ENCODE assay signal across 8 mouse cellular contexts in the genomic region with DNA sequence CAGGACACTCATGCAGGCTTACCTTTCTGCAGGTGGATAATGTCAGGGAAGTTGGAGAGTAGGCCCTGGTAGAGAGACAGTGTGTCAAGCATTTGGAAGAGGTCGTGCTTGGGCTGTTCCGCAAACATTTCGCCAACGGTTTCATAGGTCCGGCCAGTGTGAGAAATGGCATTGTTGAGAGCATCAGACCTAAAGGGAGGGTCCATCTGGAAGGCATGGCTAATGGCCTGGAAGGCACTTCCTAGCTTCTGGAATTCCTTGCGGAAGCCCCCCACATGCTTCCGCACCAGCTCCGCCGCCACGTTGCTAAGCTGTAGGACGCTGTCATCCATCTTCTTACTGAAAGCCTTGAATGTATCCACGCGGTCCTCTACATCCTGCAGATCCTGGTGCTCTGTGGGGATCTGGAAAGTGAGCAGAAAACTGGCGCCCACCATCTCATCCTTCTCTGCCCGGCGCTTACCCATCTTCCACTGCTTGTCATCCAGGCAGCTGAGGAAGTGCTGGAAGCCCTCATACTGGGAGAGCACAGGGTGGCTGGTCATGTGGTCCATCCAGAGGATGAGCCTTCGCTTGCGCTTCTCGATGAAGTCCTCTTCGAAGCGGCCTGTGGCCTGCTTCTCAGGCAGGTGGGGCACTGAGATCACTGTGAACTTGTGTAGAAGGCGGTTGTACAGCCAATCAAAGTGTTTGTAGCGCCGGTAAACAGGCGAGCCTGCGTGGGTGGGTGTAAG. TPM values are rescaled to one million over a fixed set of nuclear protein-coding genes. Genes with fewer than 3 reads are reported as not detected.
DNase-seq lines count a peak whose midpoint lies in the region; ATAC-seq and TF ChIP-seq lines count a peak whose summit lies in the region.

No protein-coding gene starts in this region.

- H3K27ac ChIP-seq in layer of hippocampus, adult 2 months = peak overlapping the region; percentile 90
- H3K27ac ChIP-seq in forebrain, embryonic 12.5 days = no peak overlapping the region
- H3K27ac ChIP-seq in limb, embryonic 11.5 days (replicated peaks; ENCODE audit: low read depth, low read length) = no peak overlapping the region
- 0 out of 2 replicates have a peak overlapping the region, but pooled peaks have one; percentile 6 for H3K27ac ChIP-seq in small intestine, adult 2 months (ENCODE audit: insufficient read depth, low read depth, low read length)

- peak overlapping the region; percentile 43 for H3K4me3 ChIP-seq in layer of hippocampus, adult 2 months
- H3K4me3 ChIP-seq in forebrain, embryonic 12.5 days (replicated peaks) = peak overlapping the region; percentile 17; the same call in 1 of the 2 replicates
- 0 out of 2 replicates have a peak overlapping the region, but pooled peaks have one; percentile 15 for H3K4me3 ChIP-seq in limb, embryonic 11.5 days (ENCODE audit: low read depth, low read length)
- peak overlapping the region; percentile 45 for H3K4me3 ChIP-seq in small intestine, adult 2 months (ENCODE audit: low read depth, low read length)

- peak overlapping the region; percentile 43 for H3K4me2 ChIP-seq in forebrain, embryonic 12.5 days
- peak overlapping the region; percentile 58 for H3K4me2 ChIP-seq in limb, embryonic 11.5 days (ENCODE audit: low read depth, severe bottlenecking)

- no peak for TF ChIP-seq POLR2A in small intestine, adult 2 months (IDR thresholded peaks at IDR 0.05; ENCODE audit: low read depth, low read length)

- H3K27me3 ChIP-seq in forebrain, embryonic 12.5 days = peaks cover 11% of the 10 kb centered on the region; the same call in 1 of the 2 replicates
- H3K27me3 ChIP-seq in limb, embryonic 11.5 days (ENCODE audit: control insufficient read depth, insufficient read depth, low read length) = no peaks in the 10 kb centered on the region
- no peaks in the 10 kb centered on the region for H3K27me3 ChIP-seq in small intestine, adult 2 months (ENCODE audit: control insufficient read depth, insufficient read depth, low read length)

- no peak for TF ChIP-seq CTCF in layer of hippocampus, adult 2 months (conservative IDR thresholded peaks at IDR 0.05)
- TF ChIP-seq CTCF in small intestine, adult 2 months (IDR thresholded peaks at IDR 0.05; ENCODE audit: extremely low read depth, insufficient read length, insufficient replicate concordance, low read depth, low read length) = no peak

- H3K9me3 ChIP-seq in forebrain, embryonic 12.5 days = 0 out of 2 replicates have a peak, but pooled peaks cover 6% of the 10 kb centered on the region
- no peaks in the 10 kb centered on the region for H3K9me3 ChIP-seq in limb, embryonic 11.5 days (ENCODE audit: control insufficient read depth, low read length)

- H3K9ac ChIP-seq in forebrain, embryonic 12.5 days = no peak overlapping the region
- H3K9ac ChIP-seq in limb, embryonic 11.5 days (ENCODE audit: low read length) = no peak overlapping the region

- H3K36me3 ChIP-seq in forebrain, embryonic 12.5 days (replicated peaks) = peaks cover 13% of the 10 kb centered on the region
- peaks cover 4% of the 10 kb centered on the region; the same call in 1 of the 2 replicates for H3K36me3 ChIP-seq in limb, embryonic 11.5 days (ENCODE audit: control insufficient read depth, insufficient read depth, low read length)
- no peaks in the 10 kb centered on the region; the same call in 1 of the 2 replicates for H3K36me3 ChIP-seq in small intestine, adult 2 months (ENCODE audit: control insufficient read depth, insufficient read depth, low read length)

- peaks cover 51% of the 10 kb centered on the region for H3K4me1 ChIP-seq in forebrain, embryonic 12.5 days
- H3K4me1 ChIP-seq in limb, embryonic 11.5 days (ENCODE audit: control insufficient read depth, insufficient read depth, low read length) = peaks cover 30% of the 10 kb centered on the region
- H3K4me1 ChIP-seq in small intestine, adult 2 months (ENCODE audit: control insufficient read depth, insufficient read depth, insufficient read length, low read length) = peaks cover 11% of the 10 kb centered on the region

- no peak for DNase-seq in layer of hippocampus, adult 2 months (ENCODE audit: low spot score in 2 of 2)
- DNase-seq in layer of hippocampus, postnatal 14 days (ENCODE audit: low spot score in 2 of 2) = no peak
- no peak for DNase-seq in limb, embryonic 11.5 days (ENCODE audit: low spot score)
- no peak for DNase-seq in T-cell, adult 2 months (ENCODE audit: low spot score)
- DNase-seq in urinary bladder, postnatal 36 days (ENCODE audit: low spot score in 2 of 2) = no peak

- no peak for ATAC-seq in forebrain, embryonic 12.5 days (ENCODE audit: low FRiP score)
- no peak for ATAC-seq in limb, embryonic 11.5 days (ENCODE audit: insufficient number of reproducible peaks, low FRiP score, low TSS enrichment, low read depth)
- ATAC-seq in megakaryocyte progenitor cell, adult 5-6 weeks (replicated peaks; ENCODE audit: poor library complexity) = no peak

- WGBS in forebrain, embryonic 12.5 days = 93% methylated on average over 26 of the region's 26 CpGs
- 91% methylated on average over 26 of the region's 26 CpGs for WGBS in limb, embryonic 11.5 days
- 85% methylated on average over 26 of the region's 26 CpGs for WGBS in small intestine, adult 2 months

RNA-seq across cellular contexts. Expression of gene Snx33, which starts 2.7 kb away (rescaled TPM):
- total RNA-seq in layer of hippocampus, adult 2 months (2021) = 1 to 10 TPM; 7.2 to 8.9 TPM
- total RNA-seq in layer of hippocampus, postnatal 14 days (2021) = 1 to 10 TPM; 6.3 to 7.0 TPM
- polyA plus RNA-seq in forebrain, embryonic 12.5 days (2016; fragmentation: Nextera tagmentation; extraction: Ambion mirVana) = 6.0 and 6.2 TPM in 2 replicates
- polyA plus RNA-seq in limb, embryonic 11.5 days (2014; fragmentation: Nextera tagmentation; extraction: Ambion mirVana) = 7.8 and 10.1 TPM in 2 replicates
- 2.7 and 3.8 TPM in 2 replicates for polyA plus RNA-seq in small intestine, adult 2 months (2012; rRNA removed)
- total RNA-seq in megakaryocyte progenitor cell, adult 5-6 weeks (2015) = 3.3 TPM in 2 replicates
- total RNA-seq in megakaryocyte progenitor cell, adult 5-6 weeks (2017) = 2.8 TPM in 2 replicates

RNA-seq across cellular contexts. Expression of gene Imp3, which starts 11.8 kb away (rescaled TPM):
- total RNA-seq in layer of hippocampus, adult 2 months (2021) = 10 to 100 TPM; 54.9 to 56.8 TPM
- 10 to 100 TPM; 52.4 to 53.2 TPM for total RNA-seq in layer of hippocampus, postnatal 14 days (2021)
- 69.6 and 71.4 TPM in 2 replicates for polyA plus RNA-seq in forebrain, embryonic 12.5 days (2016; fragmentation: Nextera tagmentation; extraction: Ambion mirVana)
- polyA plus RNA-seq in limb, embryonic 11.5 days (2014; fragmentation: Nextera tagmentation; extraction: Ambion mirVana) = 70.9 and 73.6 TPM in 2 replicates
- 144 and 233 TPM in 2 replicates for polyA plus RNA-seq in small intestine, adult 2 months (2012; rRNA removed)
- total RNA-seq in megakaryocyte progenitor cell, adult 5-6 weeks (2015) = 138 and 147 TPM in 2 replicates
- total RNA-seq in megakaryocyte progenitor cell, adult 5-6 weeks (2017) = 68.5 and 77.3 TPM in 2 replicates

RNA-seq across cellular contexts. Expression of gene Snupn, which starts 25.2 kb away (rescaled TPM):
- total RNA-seq in layer of hippocampus, adult 2 months (2021) = 10 to 100 TPM; 15.2 to 19.1 TPM
- total RNA-seq in layer of hippocampus, postnatal 14 days (2021) = 10 to 100 TPM; 16.7 to 18.1 TPM
- polyA plus RNA-seq in forebrain, embryonic 12.5 days (2016; fragmentation: Nextera tagmentation; extraction: Ambion mirVana) = 25.7 and 27.6 TPM in 2 replicates
- polyA plus RNA-seq in limb, embryonic 11.5 days (2014; fragmentation: Nextera tagmentation; extraction: Ambion mirVana) = 26.0 and 30.2 TPM in 2 replicates
- 1.1 and 2.0 TPM in 2 replicates for polyA plus RNA-seq in small intestine, adult 2 months (2012; rRNA removed)
- total RNA-seq in megakaryocyte progenitor cell, adult 5-6 weeks (2015) = 10.3 and 12.1 TPM in 2 replicates
- total RNA-seq in megakaryocyte progenitor cell, adult 5-6 weeks (2017) = 9.0 and 9.4 TPM in 2 replicates

Comparison
In these comparisons a context has a peak if more than half of its experiments do, and no peak if none do; other contexts are left out.
1. H3K27ac ChIP-seq: peak in layer of hippocampus, adult 2 months (single experiment) and small intestine, adult 2 months (single experiment); none in forebrain, embryonic 12.5 days (single experiment) and limb, embryonic 11.5 days (single experiment).
2. Peak in every context shown above with its lines, with median percentiles within 50 percentile points of each other: H3K4me3 ChIP-seq.